Mouse (Mus musculus) hindbrain, embryonic 10.5 days (tissue): ENCODE measurements around the gene Klc2. TPM values are rescaled to one million over a fixed set of nuclear protein-coding genes. Genes with fewer than 3 reads are reported as not detected.
A peak's percentile ranks its signal among the peaks of the same experiment; 100 is the strongest.
"Not testable (repeated sequence)": the region's sequence is repeated elsewhere in the genome, so short reads cannot be mapped to it uniquely, and the experiment has no call there.

ENCODE experiments used
- DNase-seq: peaks from one replicate; pipeline ENCODE4 v3.0.0-alpha.2; 2017; ENCODE audit warnings: low spot score
- H3K27ac ChIP-seq: fragments of 300-500 bp; sonication (generic); 2 replicates; pipeline ENCODE4 v1.5.1; 2016; ENCODE audit warnings: mild to moderate bottlenecking, moderate library complexity
- H3K27me3 ChIP-seq: fragments of 300-500 bp; sonication (generic); 2 replicates; pipeline ENCODE4 v1.6.1; 2016; ENCODE audit warnings: mild to moderate bottlenecking; ENCODE audit not compliant: poor library complexity, insufficient read depth, severe bottlenecking
- H3K36me3 ChIP-seq: fragments of 300-500 bp; sonication (generic); 2 replicates; pipeline ENCODE4 v1.6.1; 2016; ENCODE audit warnings: mild to moderate bottlenecking, moderate library complexity
- H3K4me1 ChIP-seq: fragments of 300-500 bp; sonication (generic); replicated peaks from 2 replicates; pipeline ENCODE4 v1.6.1; 2016; ENCODE audit warnings: mild to moderate bottlenecking
- H3K4me3 ChIP-seq: fragments of 300-500 bp; sonication (generic); 2 replicates; pipeline ENCODE4 v1.5.1; 2016; ENCODE audit warnings: mild to moderate bottlenecking, moderate library complexity
- H3K9me3 ChIP-seq: fragments of 300-500 bp; sonication (generic); 2 replicates; pipeline ENCODE4 v1.6.1; 2016; ENCODE audit warnings: mild to moderate bottlenecking, moderate library complexity
- WGBS: fragments of 180-500 bp; shearing (Covaris S2); methylation state at CpG from one replicate; pipeline ENCODE4 v1.1.7; 2016; 5-methylcytosine and 5-hydroxymethylcytosine counted together
- polyA plus RNA-seq: library from polyadenylated mRNA; unstranded; fragments of >200 nt; fragmentation: Nextera tagmentation; extraction: Ambion mirVana; gene quantifications from 2 replicates; pipeline ENCODE4 v1.2.1, GENCODE M21; 2016

Gene Klc2
- polyA plus RNA-seq, 1 experiment from 2014 or later: 45.8 TPM

DNA sequence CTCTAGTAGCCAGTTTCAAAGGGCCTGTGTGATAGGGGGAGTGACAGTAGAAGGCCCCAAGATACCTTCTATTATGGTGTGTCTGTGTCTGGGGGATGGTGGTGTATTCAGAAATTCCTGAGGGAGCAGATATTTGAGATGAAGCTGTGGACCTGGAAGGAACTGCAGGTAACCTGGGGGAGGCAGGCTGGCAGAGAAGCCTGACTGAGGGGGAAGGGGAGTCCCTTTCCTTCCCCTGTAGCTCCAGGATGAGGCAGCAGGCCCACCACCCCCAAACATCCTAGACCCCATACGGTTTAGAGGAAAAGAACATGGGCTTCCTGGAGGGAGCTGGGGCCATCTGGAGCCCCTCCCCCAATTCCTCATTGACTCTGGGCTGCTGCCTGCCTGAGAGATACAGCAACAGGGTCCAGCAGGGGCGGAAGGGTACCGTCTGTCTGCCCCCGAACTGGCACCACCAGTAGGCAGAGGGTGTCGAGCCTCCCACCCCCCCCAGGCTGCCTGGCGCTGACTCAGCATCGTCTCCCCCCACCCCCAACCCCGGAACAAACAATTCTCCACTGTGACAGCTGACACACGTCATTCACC is 22.4 kb downstream of the Klc2 start:
- peak overlapping the region; percentile 94 for H3K27ac ChIP-seq
- DNase-seq: peak; percentile 41
- peaks cover 45% of the 10 kb centered on the region for H3K36me3 ChIP-seq
- H3K9me3 ChIP-seq: no peaks in the 10 kb centered on the region
- WGBS: 9% methylated on average over 9 of the region's 9 CpGs
- peaks cover 70% of the 10 kb centered on the region for H3K4me1 ChIP-seq
- H3K27me3 ChIP-seq: peaks cover 12% of the 10 kb centered on the region; the same call in 1 of the 2 replicates
- peak overlapping the region; percentile 71 for H3K4me3 ChIP-seq

DNA sequence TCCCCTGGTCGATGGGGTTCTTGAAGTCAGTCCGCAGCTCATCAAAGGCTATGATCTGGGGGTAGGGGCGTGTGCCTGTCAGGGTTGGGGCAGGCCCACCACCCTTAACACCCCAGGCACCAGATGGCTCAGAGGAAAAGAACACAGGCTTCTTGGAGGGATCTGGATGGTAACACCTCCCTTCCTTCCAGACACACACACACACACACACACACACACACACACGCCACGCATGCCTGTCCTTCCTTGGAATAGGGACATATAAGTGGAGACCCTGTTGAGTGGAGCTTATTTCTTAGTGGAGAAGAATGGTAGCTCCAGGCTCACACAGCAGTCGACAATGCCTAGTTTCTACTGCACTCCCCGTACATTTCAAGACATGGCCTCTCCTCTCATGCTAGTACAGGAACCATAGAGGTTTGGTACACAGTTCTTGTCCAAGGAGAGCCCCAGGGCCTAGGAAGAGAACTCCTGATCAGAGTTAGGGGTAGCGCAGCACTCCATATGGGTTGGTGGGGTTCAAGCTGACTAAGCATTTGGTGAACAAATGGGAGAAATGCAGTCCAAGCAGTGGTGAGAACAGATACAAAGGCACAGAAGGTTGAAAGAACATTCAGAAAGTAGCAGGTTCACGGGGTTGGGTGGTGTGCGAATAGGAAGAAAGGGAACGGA is 23.5 kb downstream of the Klc2 start:
- peak overlapping the region; percentile 94 for H3K27ac ChIP-seq
- peaks cover 45% of the 10 kb centered on the region for H3K36me3 ChIP-seq
- H3K9me3 ChIP-seq: no peaks in the 10 kb centered on the region
- WGBS: 37% methylated on average over 11 of the region's 11 CpGs
- DNase-seq: peak; percentile 30
- peaks cover 67% of the 10 kb centered on the region for H3K4me1 ChIP-seq
- H3K4me3 ChIP-seq: peak overlapping the region; percentile 71
- peaks cover 9% of the 10 kb centered on the region; the same call in 1 of the 2 replicates for H3K27me3 ChIP-seq

DNA sequence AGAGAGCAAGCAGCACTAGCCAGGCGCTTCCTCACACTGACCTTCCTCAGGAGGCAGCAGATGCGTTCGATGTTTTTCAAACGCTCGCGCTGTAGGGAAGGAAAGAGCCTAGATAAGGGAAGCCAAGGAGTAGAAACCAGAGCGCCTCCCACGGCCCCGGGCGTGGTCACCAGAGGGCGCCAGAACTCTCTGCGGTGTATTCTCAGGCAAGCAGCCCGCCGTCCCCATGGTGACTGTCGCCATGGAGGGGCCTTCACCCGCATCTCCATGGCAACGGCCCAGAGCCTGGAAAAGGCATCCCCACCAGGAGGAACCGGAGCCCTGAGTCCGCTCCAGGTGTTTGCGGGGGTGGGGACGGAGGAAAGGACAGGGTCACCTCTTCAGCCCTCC is 24.1 kb downstream of the Klc2 start:
- H3K27me3 ChIP-seq: 0 out of 2 replicates have a peak, but pooled peaks cover 4% of the 10 kb centered on the region
- peak overlapping the region; percentile 71 for H3K4me3 ChIP-seq
- H3K9me3 ChIP-seq: no peaks in the 10 kb centered on the region
- H3K27ac ChIP-seq: peak overlapping the region; percentile 94; the same call in 1 of the 2 replicates
- H3K4me1 ChIP-seq: peaks cover 66% of the 10 kb centered on the region
- peak; percentile 98 for DNase-seq
- under 1% methylated on average over 21 of the region's 21 CpGs for WGBS
- peaks cover 44% of the 10 kb centered on the region for H3K36me3 ChIP-seq

DNA sequence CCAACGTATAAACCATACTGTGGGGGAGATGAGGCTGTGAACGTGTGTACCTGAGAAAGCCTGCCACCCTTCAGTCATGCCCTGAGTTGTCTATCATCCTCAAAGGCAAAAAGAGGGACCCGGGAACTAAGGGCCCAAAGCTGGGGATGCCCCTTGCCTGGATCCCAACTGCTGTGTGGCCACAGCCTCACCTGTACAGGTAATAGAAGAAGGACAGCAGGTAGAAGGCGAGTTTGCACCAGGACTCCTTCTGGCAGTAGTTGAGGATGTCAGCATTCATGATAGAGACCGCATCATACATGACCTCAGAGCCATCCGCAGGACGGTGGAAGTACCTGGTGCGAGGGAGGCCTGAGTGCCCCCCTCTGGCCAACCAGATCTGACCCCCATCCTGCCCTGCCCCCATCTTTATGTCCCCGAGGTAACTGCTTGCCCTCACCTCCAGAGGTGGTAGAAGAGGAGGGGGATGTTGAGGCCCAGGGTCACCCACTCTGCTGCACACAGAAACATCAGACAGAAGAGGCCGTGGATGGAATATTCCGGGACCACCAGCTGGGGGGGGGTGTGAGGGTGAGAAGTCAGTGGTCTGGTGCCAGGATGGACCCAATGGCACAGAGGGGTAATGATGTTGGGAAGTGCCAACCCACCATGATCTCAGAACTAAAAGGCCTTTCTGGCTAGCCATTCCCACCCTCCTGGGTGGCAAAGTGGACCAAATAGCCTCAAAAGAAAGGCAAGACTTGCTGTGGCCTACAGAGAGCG is 24.7 kb downstream of the Klc2 start:
- Histone ChIP-seq H3K9me3 (no peaks in the 10 kb centered on the region), H3K27me3 (0 out of 2 replicates have a peak, but pooled peaks cover 4% of the 10 kb centered on the region), H3K27ac (no peak overlapping the region), H3K4me3 (peak overlapping the region; percentile 71), H3K4me1 (peaks cover 66% of the 10 kb centered on the region), H3K36me3 (peaks cover 43% of the 10 kb centered on the region)
- WGBS: 74% methylated on average over 12 of the region's 12 CpGs
- no peak for DNase-seq

DNA sequence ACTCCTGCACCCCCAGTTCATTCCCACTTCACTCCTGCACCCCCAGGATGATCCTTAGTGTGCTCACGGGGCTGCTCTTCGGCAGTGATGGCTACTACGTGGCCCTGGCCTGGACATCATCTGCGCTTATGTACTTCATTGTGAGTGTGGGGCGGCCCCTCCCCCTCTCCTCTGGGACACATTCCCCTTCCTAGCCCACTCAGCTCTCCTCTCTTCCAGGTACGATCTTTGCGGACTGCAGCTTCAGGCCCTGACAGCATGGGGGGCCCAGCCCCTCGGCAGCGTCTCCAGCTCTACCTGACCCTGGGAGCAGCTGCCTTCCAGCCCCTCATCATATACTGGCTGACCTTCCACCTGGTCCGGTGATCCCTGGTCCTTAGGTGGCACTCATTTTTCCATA is 26.3 kb downstream of the Klc2 start:
- Histone ChIP-seq H3K27ac (no peak overlapping the region), H3K4me3 (no peak overlapping the region), H3K9me3 (no peaks in the 10 kb centered on the region), H3K4me1 (peaks cover 61% of the 10 kb centered on the region), H3K27me3 (0 out of 2 replicates have a peak, but pooled peaks cover 1% of the 10 kb centered on the region), H3K36me3 (peaks cover 43% of the 10 kb centered on the region)
- 92% methylated on average over 10 of the region's 10 CpGs for WGBS
- no peak for DNase-seq

DNA sequence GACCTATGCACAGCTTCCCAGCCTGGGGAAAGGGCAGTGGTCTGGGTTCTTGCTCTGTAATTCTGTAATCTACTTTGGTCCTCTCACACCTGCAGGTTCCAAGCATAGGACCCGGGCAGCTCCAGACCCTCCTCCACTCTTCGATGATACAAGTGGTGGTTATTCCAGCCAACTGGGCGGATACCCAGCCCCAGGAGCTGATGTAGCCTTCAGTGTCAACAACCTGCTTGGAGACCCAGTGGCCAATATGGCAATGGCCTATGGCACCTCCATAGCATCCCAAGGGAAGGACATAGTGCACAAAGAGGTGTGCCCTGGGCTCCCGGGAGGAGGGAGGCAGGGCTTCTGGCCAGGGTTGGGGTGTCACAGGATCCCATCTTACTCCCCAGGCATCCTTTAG is 29.0 kb downstream of the Klc2 start:
- Histone ChIP-seq H3K36me3 (peaks cover 43% of the 10 kb centered on the region), H3K9me3 (no peaks in the 10 kb centered on the region), H3K27me3 (peaks cover 23% of the 10 kb centered on the region), H3K4me3 (peak overlapping the region; percentile 84), H3K27ac (0 out of 2 replicates have a peak overlapping the region, but pooled peaks have one; percentile 84), H3K4me1 (peaks cover 47% of the 10 kb centered on the region)
- no peak for DNase-seq
- WGBS: 93% methylated on average over 4 of the region's 4 CpGs

- Histone ChIP-seq H3K36me3 (peaks cover 38% of the 10 kb centered on the region), H3K27me3 (peaks cover 35% of the 10 kb centered on the region), H3K4me1 (peaks cover 36% of the 10 kb centered on the region), H3K9me3 (no peaks in the 10 kb centered on the region), H3K27ac (peak within 1 kb of the TSS; percentile 84), H3K4me3 (peak within 1 kb of the TSS; percentile 84)
- peak; percentile 93 for DNase-seq
- under 1% methylated on average over 58 of the region's 58 CpGs for WGBS
These were observed 30.3 kb downstream of the Klc2 start, which contains the start of gene Yif1a for GRCm38 (mm10) chr19:5087884-5088728. Gene Yif1a, plus strand, starts transcription at chr19:5088538.

DNA sequence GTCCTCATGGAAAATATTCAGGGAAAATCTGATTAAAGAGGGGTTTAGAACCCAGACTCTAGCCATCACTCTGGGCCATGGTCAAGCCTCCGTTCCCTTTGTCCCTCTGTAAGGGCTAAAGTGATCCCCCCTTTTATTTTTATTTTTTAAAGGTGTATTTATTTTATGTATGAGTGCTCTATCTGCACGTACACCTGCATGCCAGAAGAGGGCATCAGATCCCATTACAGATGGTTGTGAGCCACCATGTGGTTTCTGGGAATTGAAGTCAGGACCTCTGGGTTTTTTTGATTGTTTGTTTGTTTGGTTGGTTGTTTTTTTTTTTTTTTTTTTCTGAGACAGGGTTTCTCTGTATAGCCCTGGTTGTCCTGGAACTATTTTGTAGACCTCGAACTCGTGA is 31.8 kb downstream of the Klc2 start:
- WGBS: 58% methylated on average over 4 of the region's 4 CpGs
- H3K9me3 ChIP-seq, H3K4me3 ChIP-seq, H3K27ac ChIP-seq, DNase-seq: not testable (repeated sequence)
- peaks cover 22% of the 10 kb centered on the region for H3K36me3 ChIP-seq
- peaks cover 36% of the 10 kb centered on the region for H3K4me1 ChIP-seq
- peaks cover 51% of the 10 kb centered on the region for H3K27me3 ChIP-seq

DNA sequence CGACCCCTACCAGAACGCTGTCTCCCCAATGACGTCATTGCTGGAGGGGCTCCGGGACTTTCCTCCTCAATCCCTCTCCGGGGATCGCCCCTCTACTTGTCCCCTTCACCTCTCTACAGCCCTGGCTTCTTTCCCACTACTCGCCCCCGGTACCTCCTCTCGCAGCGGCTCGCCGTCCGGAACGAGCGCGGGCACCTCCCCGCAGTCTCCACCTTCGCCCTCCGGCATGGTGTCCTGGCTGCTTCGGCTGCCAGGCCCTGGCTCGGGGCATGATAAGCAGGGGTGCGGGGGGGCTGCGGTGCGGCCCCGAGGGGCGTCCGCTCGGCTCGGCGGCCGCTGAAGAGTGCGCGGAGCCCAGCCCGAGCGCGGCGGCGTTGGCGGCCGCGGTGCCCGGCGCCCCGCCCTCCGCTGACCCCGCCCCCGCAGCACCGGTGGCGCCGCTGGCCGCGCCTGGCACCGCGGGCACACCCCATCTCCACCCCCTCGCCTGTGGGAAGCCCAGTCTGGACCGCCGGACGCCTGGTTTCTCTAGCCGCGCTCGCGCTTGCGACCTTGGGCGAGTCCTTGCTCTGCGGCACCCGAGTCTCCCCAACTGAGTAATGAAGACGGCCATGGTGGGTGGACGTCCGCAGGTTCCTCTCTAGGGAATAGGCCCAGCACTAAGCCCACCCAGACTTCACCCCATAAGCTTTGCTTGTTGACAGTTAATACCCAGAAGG is 33.1 kb downstream of the Klc2 start, which contains the start of gene Tmem151a:
Tmem151a (minus strand) TSS at position 387 of the 719 bp plus-strand sequence.
- Histone ChIP-seq H3K27me3 (peaks cover 63% of the 10 kb centered on the region), H3K36me3 (peaks cover 10% of the 10 kb centered on the region), H3K4me3 (peak within 1 kb of the TSS; percentile 57), H3K27ac (peak within 1 kb of the TSS; percentile 30; the same call in 1 of the 2 replicates), H3K4me1 (peaks cover 36% of the 10 kb centered on the region), H3K9me3 (no peaks in the 10 kb centered on the region)
- DNase-seq: no peak
- WGBS: under 1% methylated on average over 69 of the region's 69 CpGs

DNA sequence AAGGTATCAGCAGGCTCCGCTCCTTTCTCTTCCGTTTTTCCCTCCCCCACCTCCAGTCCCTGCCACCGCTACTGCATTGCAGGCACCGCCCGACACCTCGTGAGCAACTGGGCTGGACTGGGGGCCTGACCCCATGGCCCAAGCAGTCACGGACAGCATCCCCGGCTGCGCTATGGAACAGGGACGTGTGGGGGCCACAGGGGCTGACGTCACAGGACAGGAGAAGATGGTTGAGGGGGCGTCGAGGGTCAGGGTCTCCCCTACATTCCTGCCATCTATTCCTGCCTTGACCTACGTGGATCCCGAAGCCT is 33.6 kb downstream of the Klc2 start:
- peaks cover 68% of the 10 kb centered on the region for H3K27me3 ChIP-seq
- no peak overlapping the region; the same call in 1 of the 2 replicates for H3K27ac ChIP-seq
- WGBS: 6% methylated on average over 15 of the region's 15 CpGs

DNA sequence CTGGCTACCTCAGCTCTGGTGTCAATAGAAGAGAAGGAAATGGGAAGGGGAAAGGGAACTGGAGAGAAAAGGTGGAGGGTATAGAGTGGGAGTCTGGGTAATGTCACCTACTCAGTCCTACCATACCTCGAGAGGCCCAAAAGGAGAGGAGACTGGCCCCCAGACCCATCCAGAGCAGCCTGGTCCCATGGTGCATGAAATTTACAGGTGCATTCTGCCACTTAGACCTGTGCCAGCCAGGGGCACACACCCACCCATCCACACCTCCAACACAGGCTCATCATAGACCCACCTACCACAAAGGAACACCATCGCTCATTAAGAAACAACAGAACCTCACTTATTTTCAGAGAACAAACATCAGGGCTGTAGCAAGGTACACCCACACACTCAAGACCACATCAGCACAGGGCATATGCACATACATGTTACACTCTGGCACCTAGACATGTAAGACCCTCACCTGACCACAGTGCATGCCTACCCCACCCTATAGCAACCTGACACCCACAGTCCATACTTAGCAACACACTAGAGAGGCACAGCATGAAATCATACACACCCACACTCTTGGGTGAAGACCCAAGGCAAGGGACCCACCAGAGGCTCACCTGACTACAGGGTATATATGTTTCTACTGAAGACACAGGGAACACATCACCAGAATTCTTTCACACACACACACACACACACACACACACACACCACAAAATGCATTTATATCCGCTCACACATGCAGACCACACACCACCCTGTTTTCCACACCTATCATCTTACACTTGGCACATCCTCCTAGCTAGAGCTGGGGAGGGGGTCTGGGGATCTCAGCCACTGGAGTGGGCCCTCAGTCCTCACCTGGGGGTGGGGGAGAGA is 34.2 kb downstream of the Klc2 start:
- 77% methylated on average over 3 of the region's 3 CpGs for WGBS
- Histone ChIP-seq H3K9me3 (no peaks in the 10 kb centered on the region), H3K27ac (no peak overlapping the region), H3K4me1 (peaks cover 30% of the 10 kb centered on the region), H3K36me3 (no peaks in the 10 kb centered on the region), H3K4me3 (peak overlapping the region; percentile 57), H3K27me3 (peaks cover 70% of the 10 kb centered on the region)
- DNase-seq: no peak

More for the DNA sequence above, 33.6 kb downstream of the Klc2 start:
- DNase-seq: no peak
- H3K4me3 ChIP-seq: peak overlapping the region; percentile 57
- peaks cover 36% of the 10 kb centered on the region for H3K4me1 ChIP-seq
- peaks cover 5% of the 10 kb centered on the region; the same call in 1 of the 2 replicates for H3K36me3 ChIP-seq
- H3K9me3 ChIP-seq: no peaks in the 10 kb centered on the region
